Comparison of ENCODE assay signal across 16 mouse cellular contexts in genomic region chr16:86325406-86325805, GRCm38 (mm10).
A peak's percentile ranks its signal among the peaks of the same experiment; 100 is the strongest.
DNase-seq lines count a peak whose midpoint lies in the region; ATAC-seq and TF ChIP-seq lines count a peak whose summit lies in the region.
"Had no signal": no experiment of that assay in that cellular context is flagged by ENCODE, and none has a peak within 500 bp of the region (broad histone marks: within the 10 kb centered on the region; RNA-seq: fewer than 3 reads in every experiment).

No protein-coding gene starts in this region.

- ATAC-seq in forebrain, embryonic 14.5 days: no peak
- ATAC-seq in forebrain, embryonic 15.5 days (replicated peaks): no peak
- ATAC-seq in lung, embryonic 14.5 days (ENCODE audit: insufficient read depth): no peak
- ATAC-seq in hindbrain, embryonic 16.5 days: no peak
- ATAC-seq: forebrain, embryonic 13.5 days; forebrain, postnatal 0 days had no signal

- no peak for TF ChIP-seq CTCF in lung, embryonic 14.5 days (IDR thresholded peaks at IDR 0.05; ENCODE audit: low read depth)

- H3K4me3 ChIP-seq in forebrain, embryonic 14.5 days (ENCODE audit: low read depth, low read length): no peak overlapping the region
- H3K4me3 ChIP-seq in forebrain, embryonic 15.5 days: no peak overlapping the region
- no peak overlapping the region for H3K4me3 ChIP-seq in lung, embryonic 14.5 days (ENCODE audit: low read depth, low read length)
- no peak overlapping the region for H3K4me3 ChIP-seq in hindbrain, embryonic 16.5 days (ENCODE audit: low read length)
- H3K4me3 ChIP-seq: embryonic facial prominence, embryonic 13.5 days; forebrain, embryonic 13.5 days had no signal

- DNase-seq in forebrain, embryonic 14.5 days (ENCODE audit: low spot score): peak; percentile 5
- peak; percentile 59 for DNase-seq in lung, embryonic 14.5 days
- no peak for DNase-seq in lung, postnatal 10 days
- DNase-seq: adrenal gland, adult 2 months; adrenal gland, postnatal 10 days; adrenal gland, postnatal 25 days; cerebellum, adult 11-12 months; cerebellum, adult 2 months; cerebellum, adult 9-10 months; cerebellum, postnatal 10 days; cerebellum, postnatal 25 days; forebrain, postnatal 0 days had no signal

- no peaks in the 10 kb centered on the region for H3K27me3 ChIP-seq in forebrain, embryonic 14.5 days (replicated peaks; ENCODE audit: control insufficient read depth, insufficient read depth, low read length)
- no peaks in the 10 kb centered on the region for H3K27me3 ChIP-seq in forebrain, embryonic 15.5 days
- H3K27me3 ChIP-seq in lung, embryonic 14.5 days (ENCODE audit: insufficient read depth, low read length): no peaks in the 10 kb centered on the region
- H3K27me3 ChIP-seq in hindbrain, embryonic 16.5 days (replicated peaks; ENCODE audit: control insufficient read depth, insufficient read depth, low read length): no peaks in the 10 kb centered on the region
- H3K27me3 ChIP-seq: embryonic facial prominence, embryonic 13.5 days; forebrain, embryonic 13.5 days had no signal

- no peak overlapping the region for H3K27ac ChIP-seq in forebrain, embryonic 14.5 days (ENCODE audit: low read depth, low read length)
- H3K27ac ChIP-seq in forebrain, embryonic 15.5 days (replicated peaks): no peak overlapping the region
- no peak overlapping the region for H3K27ac ChIP-seq in lung, embryonic 14.5 days (ENCODE audit: low read depth)
- no peak overlapping the region for H3K27ac ChIP-seq in hindbrain, embryonic 16.5 days (ENCODE audit: low read depth, low read length)
- H3K27ac ChIP-seq: embryonic facial prominence, embryonic 13.5 days; forebrain, embryonic 13.5 days had no signal

- H3K36me3 ChIP-seq in forebrain, embryonic 14.5 days (ENCODE audit: control insufficient read depth, insufficient read depth, low read length): no peaks in the 10 kb centered on the region
- H3K36me3 ChIP-seq in forebrain, embryonic 15.5 days: no peaks in the 10 kb centered on the region
- no peaks in the 10 kb centered on the region for H3K36me3 ChIP-seq in lung, embryonic 14.5 days (ENCODE audit: insufficient read depth)
- H3K36me3 ChIP-seq in hindbrain, embryonic 16.5 days (ENCODE audit: control insufficient read depth, insufficient read depth, low read length): no peaks in the 10 kb centered on the region
- H3K36me3 ChIP-seq: embryonic facial prominence, embryonic 13.5 days had no signal

- H3K4me2 ChIP-seq in forebrain, embryonic 14.5 days (ENCODE audit: low read length): no peak overlapping the region
- no peak overlapping the region for H3K4me2 ChIP-seq in forebrain, embryonic 15.5 days (replicated peaks)
- H3K4me2 ChIP-seq in lung, embryonic 14.5 days: no peak overlapping the region
- H3K4me2 ChIP-seq in hindbrain, embryonic 16.5 days (ENCODE audit: low read length): no peak overlapping the region
- H3K4me2 ChIP-seq: embryonic facial prominence, embryonic 13.5 days; forebrain, embryonic 13.5 days had no signal

- 81% methylated on average over 2 of the region's 2 CpGs for WGBS in forebrain, embryonic 14.5 days
- 69% methylated on average over 2 of the region's 2 CpGs for WGBS in forebrain, embryonic 15.5 days
- WGBS in lung, embryonic 14.5 days: 42% methylated on average over 2 of the region's 2 CpGs
- 75% methylated on average over 2 of the region's 2 CpGs for WGBS in hindbrain, embryonic 16.5 days

- no peaks in the 10 kb centered on the region for H3K4me1 ChIP-seq in forebrain, embryonic 14.5 days (ENCODE audit: control insufficient read depth, insufficient read depth, low read length)
- H3K4me1 ChIP-seq in forebrain, embryonic 15.5 days: no peaks in the 10 kb centered on the region
- H3K4me1 ChIP-seq in lung, embryonic 14.5 days (ENCODE audit: insufficient read depth): no peaks in the 10 kb centered on the region
- H3K4me1 ChIP-seq in hindbrain, embryonic 16.5 days (ENCODE audit: control insufficient read depth, insufficient read depth, low read depth, low read length): no peaks in the 10 kb centered on the region
- H3K4me1 ChIP-seq: embryonic facial prominence, embryonic 13.5 days; forebrain, embryonic 13.5 days had no signal

- H3K9ac ChIP-seq in forebrain, embryonic 14.5 days (ENCODE audit: low read length): no peak overlapping the region
- no peak overlapping the region for H3K9ac ChIP-seq in forebrain, embryonic 15.5 days (replicated peaks)
- H3K9ac ChIP-seq in lung, embryonic 14.5 days: no peak overlapping the region
- no peak overlapping the region for H3K9ac ChIP-seq in hindbrain, embryonic 16.5 days (ENCODE audit: low read depth, low read length)
- H3K9ac ChIP-seq: embryonic facial prominence, embryonic 13.5 days; forebrain, embryonic 13.5 days; forebrain, postnatal 0 days had no signal

- H3K9me3 ChIP-seq in forebrain, embryonic 14.5 days (replicated peaks; ENCODE audit: control insufficient read depth, low read length): no peaks in the 10 kb centered on the region
- no peaks in the 10 kb centered on the region for H3K9me3 ChIP-seq in forebrain, embryonic 15.5 days
- H3K9me3 ChIP-seq in lung, embryonic 14.5 days (ENCODE audit: low read depth, low read length): no peaks in the 10 kb centered on the region
- H3K9me3 ChIP-seq in hindbrain, embryonic 16.5 days (ENCODE audit: control insufficient read depth, low read length): no peaks in the 10 kb centered on the region
- H3K9me3 ChIP-seq: embryonic facial prominence, embryonic 13.5 days; forebrain, embryonic 13.5 days had no signal
